Mouse (Mus musculus): ENCODE results near the gene Slc17a3. TPM values are rescaled to one million over a fixed set of nuclear protein-coding genes. Genes with fewer than 3 reads are reported as not detected.

The Slc17a3 gene
- polyA plus RNA-seq, 1 experiment from 2014 or later = 0.35 TPM

GRCm38 (mm10) chr13:23887026-23887725 is 47.9 kb downstream of the Slc17a3 start:
- Histone ChIP-seq H3K4me1 (replicated peaks) (no peaks in the 10 kb centered on the region), H3K9me3 (no peaks in the 10 kb centered on the region), H3K9ac (no peak overlapping the region), H3K36me3 (no peaks in the 10 kb centered on the region), H3K4me2 (replicated peaks) (no peak overlapping the region), H3K27ac (no peak overlapping the region), H3K27me3 (replicated peaks) (no peaks in the 10 kb centered on the region), H3K4me3 (replicated peaks) (no peak overlapping the region)
- WGBS = 83% methylated on average over 3 of the region's 3 CpGs
- no peak for ATAC-seq

- no peak overlapping the region for H3K4me3 ChIP-seq (replicated peaks)
- H3K4me2 ChIP-seq (replicated peaks) = no peak overlapping the region
- no peaks in the 10 kb centered on the region for H3K4me1 ChIP-seq (replicated peaks)
- WGBS = 51% methylated on average over 6 of the region's 6 CpGs
- H3K36me3 ChIP-seq = no peaks in the 10 kb centered on the region
- no peak overlapping the region for H3K27ac ChIP-seq
- no peak for ATAC-seq
- no peaks in the 10 kb centered on the region for H3K9me3 ChIP-seq
- no peak overlapping the region for H3K9ac ChIP-seq
- no peaks in the 10 kb centered on the region for H3K27me3 ChIP-seq (replicated peaks)
These were observed 49.9 kb downstream of the Slc17a3 start for GRCm38 (mm10) chr13:23889011-23889605.

- no peaks in the 10 kb centered on the region for H3K36me3 ChIP-seq
- H3K27ac ChIP-seq = no peak overlapping the region
- no peak for ATAC-seq
- 38% methylated on average over 9 of the region's 9 CpGs for WGBS
- H3K9ac ChIP-seq = no peak overlapping the region
- H3K9me3 ChIP-seq = no peaks in the 10 kb centered on the region
- H3K27me3 ChIP-seq (replicated peaks) = no peaks in the 10 kb centered on the region
- no peak overlapping the region for H3K4me2 ChIP-seq (replicated peaks)
- H3K4me1 ChIP-seq (replicated peaks) = no peaks in the 10 kb centered on the region
- no peak overlapping the region for H3K4me3 ChIP-seq (replicated peaks)
These were observed 53.5 kb downstream of the Slc17a3 start for GRCm38 (mm10) chr13:23892592-23893268.

GRCm38 (mm10) chr13:23893269-23893593 is 54.0 kb downstream of the Slc17a3 start:
- WGBS = 56% methylated on average over 4 of the region's 4 CpGs

GRCm38 (mm10) chr13:23898242-23898641 is 59.0 kb downstream of the Slc17a3 start:
- Histone ChIP-seq H3K36me3 (no peaks in the 10 kb centered on the region), H3K9ac (no peak overlapping the region), H3K27me3 (replicated peaks) (no peaks in the 10 kb centered on the region), H3K4me1 (replicated peaks) (no peaks in the 10 kb centered on the region), H3K9me3 (no peaks in the 10 kb centered on the region), H3K4me2 (replicated peaks) (no peak overlapping the region), H3K4me3 (replicated peaks) (no peak overlapping the region), H3K27ac (no peak overlapping the region)
- WGBS = 49% methylated on average over 6 of the region's 6 CpGs
- no peak for ATAC-seq

More at GRCm38 (mm10) chr13:23893269-23893593, 54.0 kb downstream of the Slc17a3 start:
- H3K4me3 ChIP-seq (replicated peaks) = no peak overlapping the region
- H3K9me3 ChIP-seq = no peaks in the 10 kb centered on the region
- no peak overlapping the region for H3K4me2 ChIP-seq (replicated peaks)
- no peaks in the 10 kb centered on the region for H3K36me3 ChIP-seq
- ATAC-seq = no peak
- H3K27ac ChIP-seq = no peak overlapping the region
- H3K4me1 ChIP-seq (replicated peaks) = no peaks in the 10 kb centered on the region
- no peaks in the 10 kb centered on the region for H3K27me3 ChIP-seq (replicated peaks)
- no peak overlapping the region for H3K9ac ChIP-seq

- Histone ChIP-seq H3K27ac (no peak overlapping the region), H3K36me3 (no peaks in the 10 kb centered on the region), H3K27me3 (replicated peaks) (no peaks in the 10 kb centered on the region), H3K4me3 (replicated peaks) (no peak overlapping the region), H3K9me3 (no peaks in the 10 kb centered on the region), H3K4me1 (replicated peaks) (0 out of 2 replicates have a peak, but pooled peaks cover 3% of the 10 kb centered on the region), H3K4me2 (replicated peaks) (no peak overlapping the region), H3K9ac (no peak overlapping the region)
- ATAC-seq = no peak
- 90% methylated on average over 5 of the region's 5 CpGs for WGBS
These were observed 67.7 kb downstream of the Slc17a3 start for GRCm38 (mm10) chr13:23906906-23907305.

GRCm38 (mm10) chr13:23910121-23910520 is 70.9 kb downstream of the Slc17a3 start:
- Histone ChIP-seq H3K4me3 (replicated peaks) (no peak overlapping the region), H3K9ac (no peak overlapping the region), H3K27ac (no peak overlapping the region), H3K4me1 (replicated peaks) (0 out of 2 replicates have a peak, but pooled peaks cover 3% of the 10 kb centered on the region), H3K27me3 (replicated peaks) (no peaks in the 10 kb centered on the region), H3K36me3 (no peaks in the 10 kb centered on the region), H3K4me2 (replicated peaks) (no peak overlapping the region), H3K9me3 (no peaks in the 10 kb centered on the region)
- 79% methylated on average over 5 of the region's 5 CpGs for WGBS
- ATAC-seq = no peak

Other genes starting within 250 kb of the Slc17a3 start
- gene Hist1h2be, start 218.3 kb upstream of the Slc17a3 start, polyA plus RNA-seq (2015; fragmentation: Nextera tagmentation; extraction: Ambion mirVana) = 1.6 and 2.0 TPM in 2 replicates
- 17.6 and 21.2 TPM in 2 replicates for gene Hist1h1e, start 216.9 kb upstream of the Slc17a3 start, polyA plus RNA-seq (2015; fragmentation: Nextera tagmentation; extraction: Ambion mirVana)
- gene Hist1h2ac, start 155.5 kb upstream of the Slc17a3 start, polyA plus RNA-seq (2015; fragmentation: Nextera tagmentation; extraction: Ambion mirVana) = 1.3 and 1.5 TPM in 2 replicates
- 79.3 and 89.9 TPM in 2 replicates for gene Hist1h2bc, start 155.2 kb upstream of the Slc17a3 start, polyA plus RNA-seq (2015; fragmentation: Nextera tagmentation; extraction: Ambion mirVana)
- not detected in 2 replicates for gene Hist1h1t, start 143.6 kb upstream of the Slc17a3 start, polyA plus RNA-seq (2015; fragmentation: Nextera tagmentation; extraction: Ambion mirVana)
- gene Hist1h4c, start 141.0 kb upstream of the Slc17a3 start, polyA plus RNA-seq (2015; fragmentation: Nextera tagmentation; extraction: Ambion mirVana) = 4.7 and 5.7 TPM in 2 replicates
- gene Hfe, start 128.6 kb upstream of the Slc17a3 start, polyA plus RNA-seq (2015; fragmentation: Nextera tagmentation; extraction: Ambion mirVana) = 6.4 and 7.9 TPM in 2 replicates
- 32.4 and 36.0 TPM in 2 replicates for gene Hist1h1c, start 100.6 kb upstream of the Slc17a3 start, polyA plus RNA-seq (2015; fragmentation: Nextera tagmentation; extraction: Ambion mirVana)
- gene Hist1h3c, start 93.8 kb upstream of the Slc17a3 start, polyA plus RNA-seq (2015; fragmentation: Nextera tagmentation; extraction: Ambion mirVana) = 4.4 and 7.7 TPM in 2 replicates
- gene Hist1h2bb, start 92.7 kb upstream of the Slc17a3 start, polyA plus RNA-seq (2015; fragmentation: Nextera tagmentation; extraction: Ambion mirVana) = 2.4 and 3.8 TPM in 2 replicates
- 39.8 and 44.9 TPM in 2 replicates for gene Hist1h2ab, start 88.3 kb upstream of the Slc17a3 start, polyA plus RNA-seq (2015; fragmentation: Nextera tagmentation; extraction: Ambion mirVana)
- gene Hist1h3b, start 87.2 kb upstream of the Slc17a3 start, polyA plus RNA-seq (2015; fragmentation: Nextera tagmentation; extraction: Ambion mirVana) = 6.4 and 9.2 TPM in 2 replicates
- 3.8 and 5.5 TPM in 2 replicates for gene Hist1h4b, start 82.4 kb upstream of the Slc17a3 start, polyA plus RNA-seq (2015; fragmentation: Nextera tagmentation; extraction: Ambion mirVana)
- 0.48 and 1.3 TPM in 2 replicates for gene Hist1h4a, start 78.2 kb upstream of the Slc17a3 start, polyA plus RNA-seq (2015; fragmentation: Nextera tagmentation; extraction: Ambion mirVana)
- gene Hist1h3a, start 77.0 kb upstream of the Slc17a3 start, polyA plus RNA-seq (2015; fragmentation: Nextera tagmentation; extraction: Ambion mirVana) = 4.3 and 6.4 TPM in 2 replicates
- 1.2 and 2.2 TPM in 2 replicates for gene Hist1h1a, start 75.8 kb upstream of the Slc17a3 start, polyA plus RNA-seq (2015; fragmentation: Nextera tagmentation; extraction: Ambion mirVana)
- not detected in 2 replicates for gene Trim38, start 69.5 kb upstream of the Slc17a3 start, polyA plus RNA-seq (2015; fragmentation: Nextera tagmentation; extraction: Ambion mirVana)
- gene Slc17a2, start 32.4 kb upstream of the Slc17a3 start, polyA plus RNA-seq (2015; fragmentation: Nextera tagmentation; extraction: Ambion mirVana) = 0.10 TPM in 1 of 2 replicates, not detected in the other
- gene Slc17a1, start 28.3 kb downstream of the Slc17a3 start, polyA plus RNA-seq (2015; fragmentation: Nextera tagmentation; extraction: Ambion mirVana) = 0.35 and 0.55 TPM in 2 replicates
- 17.0 and 19.6 TPM in 2 replicates for gene Slc17a4, start 75.6 kb downstream of the Slc17a3 start, polyA plus RNA-seq (2015; fragmentation: Nextera tagmentation; extraction: Ambion mirVana)
- not detected in 2 replicates for gene Hist1h2ba, start 94.7 kb downstream of the Slc17a3 start, polyA plus RNA-seq (2015; fragmentation: Nextera tagmentation; extraction: Ambion mirVana)
- not detected in 2 replicates for gene Hist1h2aa, start 95.0 kb downstream of the Slc17a3 start, polyA plus RNA-seq (2015; fragmentation: Nextera tagmentation; extraction: Ambion mirVana)
- 7.5 and 8.8 TPM in 2 replicates for gene Scgn, start 151.8 kb downstream of the Slc17a3 start, polyA plus RNA-seq (2015; fragmentation: Nextera tagmentation; extraction: Ambion mirVana)

All from intestine, embryonic 15.5 days (tissue).